Mouse (Mus musculus) cortical plate, adult 2 months (tissue): ENCODE results near the gene Mrps6. TPM values are rescaled to one million over a fixed set of nuclear protein-coding genes. Genes with fewer than 3 reads are reported as not detected.
A peak's percentile ranks its signal among the peaks of the same experiment; 100 is the strongest.

ENCODE experiments used
- H3K27ac ChIP-seq: fragments of 200-500 bp; 2 replicates; pipeline ENCODE4 v1.5.1; 2012; ENCODE audit warnings: low read length, control low read depth, inconsistent platforms; ENCODE audit not compliant: insufficient read depth
- H3K4me1 ChIP-seq: fragments of 200-500 bp; 2 replicates; pipeline ENCODE4 v1.6.1; 2011; ENCODE audit warnings: low read length; ENCODE audit not compliant: control insufficient read depth, insufficient read depth
- H3K4me3 ChIP-seq: fragments of 200-500 bp; 2 replicates; pipeline ENCODE4 v1.5.1; 2011; ENCODE audit warnings: mild to moderate bottlenecking, low read length, control low read depth; ENCODE audit not compliant: insufficient read depth
- CTCF ChIP-seq: fragments of 200-500 bp; IDR thresholded peaks from 2 replicates; pipeline ENCODE4 v1.5.1; 2011; ENCODE audit warnings: mild to moderate bottlenecking, control low read depth, low read length; ENCODE audit not compliant: insufficient read depth; ENCODE audit errors: extremely low read depth
- POLR2A ChIP-seq: fragments of 200-500 bp; IDR thresholded peaks from 2 replicates; pipeline ENCODE4 v1.6.1; 2011; ENCODE audit warnings: mild to moderate bottlenecking, low read length, control low read depth; ENCODE audit not compliant: insufficient read depth; ENCODE audit errors: extremely low read depth
- polyA plus RNA-seq: library from polyadenylated mRNA; depleted of rRNA; stranded (reverse); fragments of >200 nt; gene quantifications from 2 replicates; pipeline ENCODE4 v1.2.3, GENCODE M21; 2012; rRNA removed

The Mrps6 gene
- 50.0 and 51.8 TPM in 2 replicates for polyA plus RNA-seq

DNA sequence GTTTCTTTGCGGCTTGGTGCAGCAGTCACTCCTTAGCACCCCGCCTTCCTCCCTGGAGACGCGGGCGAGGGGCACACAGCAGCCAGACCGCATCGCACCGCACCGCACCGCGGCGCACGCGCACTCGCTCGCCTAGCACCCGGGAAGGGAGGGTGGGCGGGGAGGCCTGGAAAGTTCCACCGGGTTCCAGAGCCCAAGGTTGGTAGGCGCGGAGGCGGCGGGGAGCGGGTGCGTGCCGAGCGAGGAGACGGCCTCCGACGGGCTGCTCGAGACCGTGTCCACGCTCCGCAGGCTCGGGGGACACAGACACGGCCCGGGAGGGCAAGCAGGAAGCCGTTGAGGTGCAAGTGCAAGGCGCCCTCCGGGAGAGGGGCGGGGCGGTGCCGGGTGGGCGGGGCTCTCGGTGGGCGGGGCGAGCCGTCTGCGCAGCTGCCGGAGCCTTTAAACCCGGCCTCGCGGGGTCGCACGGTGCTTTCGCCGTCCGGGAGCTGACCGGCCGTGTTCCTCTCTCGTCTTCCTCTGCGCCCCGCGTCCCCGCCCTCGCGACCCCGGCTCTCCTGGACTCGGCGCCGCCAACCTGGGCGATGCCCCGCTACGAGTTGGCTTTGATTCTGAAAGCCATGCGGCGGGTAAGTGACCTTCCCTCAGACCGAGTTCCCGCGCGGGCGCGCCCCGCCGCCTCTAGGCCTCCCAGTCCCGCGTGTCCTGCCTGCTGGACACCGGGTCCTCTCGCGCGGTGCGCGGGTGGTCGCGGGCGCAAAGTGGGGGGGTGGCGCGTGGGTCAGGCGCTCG is at the start of gene Mrps6, which contains the start of the genes Gm49711 and Slc5a3:
Gene Mrps6 (plus strand): TSS at position 419 of the 792 bp plus-strand sequence.
Gene Gm49711 (plus strand): TSS at position 465 of the 792 bp plus-strand sequence.
Gene Slc5a3 (plus strand): TSS at position 471 of the 792 bp plus-strand sequence.
- peak; percentile 87 for TF ChIP-seq POLR2A
- TF ChIP-seq CTCF, result no peak

DNA sequence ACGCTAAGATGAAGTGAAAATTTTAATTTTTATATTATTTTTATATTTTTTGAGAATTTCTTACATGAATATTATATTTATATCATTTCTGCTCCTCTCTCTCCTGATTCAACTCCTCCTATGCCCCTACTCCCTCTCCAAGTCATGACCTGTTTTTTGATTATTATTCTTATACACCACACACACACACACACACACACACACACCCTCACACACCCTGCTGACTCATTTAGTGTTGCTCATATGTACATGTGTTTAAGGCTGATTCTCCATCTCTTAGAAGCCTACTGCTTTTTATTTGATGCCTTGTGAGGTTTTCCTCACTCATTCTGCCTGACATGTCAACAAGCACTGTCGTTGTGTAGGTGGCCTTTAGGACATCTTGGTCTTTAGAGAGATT is 48.5 kb upstream of the Mrps6 start:
- Histone ChIP-seq H3K27ac (no peak overlapping the region), H3K4me3 (no peak overlapping the region), H3K4me1 (no peaks in the 10 kb centered on the region)
- TF ChIP-seq POLR2A (no peak), CTCF (no peak)

More for the DNA sequence above, at the start of gene Mrps6, which contains the start of the genes Gm49711 and Slc5a3:
- peaks cover 5% of the 10 kb centered on the region; the same call in 1 of the 2 replicates for H3K4me1 ChIP-seq
- peak within 1 kb of the TSS; percentile 90 for H3K27ac ChIP-seq
- peak within 1 kb of the TSS; percentile 57 for H3K4me3 ChIP-seq

DNA sequence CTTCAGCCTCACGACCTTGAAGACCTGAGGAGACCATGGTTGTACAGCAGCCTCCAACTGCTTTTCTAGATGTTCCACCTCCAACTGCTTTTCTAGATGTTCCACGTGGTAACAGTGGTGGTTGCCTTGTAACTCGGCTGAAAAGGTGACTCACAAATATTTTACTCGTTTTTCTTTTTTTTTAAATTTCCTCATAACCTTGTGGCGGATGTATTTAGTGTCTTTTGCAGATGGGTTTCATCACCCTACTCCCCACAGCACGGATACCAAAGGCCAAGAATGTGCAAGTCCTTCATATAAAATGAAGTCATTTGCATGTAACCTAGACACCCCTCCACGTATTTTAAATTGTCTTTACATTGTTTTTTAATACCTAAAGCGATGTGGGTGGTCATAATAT is 41.3 kb upstream of the Mrps6 start:
- TF ChIP-seq CTCF (no peak), POLR2A (no peak)
- Histone ChIP-seq H3K4me3 (no peak overlapping the region), H3K4me1 (no peaks in the 10 kb centered on the region), H3K27ac (no peak overlapping the region)

DNA sequence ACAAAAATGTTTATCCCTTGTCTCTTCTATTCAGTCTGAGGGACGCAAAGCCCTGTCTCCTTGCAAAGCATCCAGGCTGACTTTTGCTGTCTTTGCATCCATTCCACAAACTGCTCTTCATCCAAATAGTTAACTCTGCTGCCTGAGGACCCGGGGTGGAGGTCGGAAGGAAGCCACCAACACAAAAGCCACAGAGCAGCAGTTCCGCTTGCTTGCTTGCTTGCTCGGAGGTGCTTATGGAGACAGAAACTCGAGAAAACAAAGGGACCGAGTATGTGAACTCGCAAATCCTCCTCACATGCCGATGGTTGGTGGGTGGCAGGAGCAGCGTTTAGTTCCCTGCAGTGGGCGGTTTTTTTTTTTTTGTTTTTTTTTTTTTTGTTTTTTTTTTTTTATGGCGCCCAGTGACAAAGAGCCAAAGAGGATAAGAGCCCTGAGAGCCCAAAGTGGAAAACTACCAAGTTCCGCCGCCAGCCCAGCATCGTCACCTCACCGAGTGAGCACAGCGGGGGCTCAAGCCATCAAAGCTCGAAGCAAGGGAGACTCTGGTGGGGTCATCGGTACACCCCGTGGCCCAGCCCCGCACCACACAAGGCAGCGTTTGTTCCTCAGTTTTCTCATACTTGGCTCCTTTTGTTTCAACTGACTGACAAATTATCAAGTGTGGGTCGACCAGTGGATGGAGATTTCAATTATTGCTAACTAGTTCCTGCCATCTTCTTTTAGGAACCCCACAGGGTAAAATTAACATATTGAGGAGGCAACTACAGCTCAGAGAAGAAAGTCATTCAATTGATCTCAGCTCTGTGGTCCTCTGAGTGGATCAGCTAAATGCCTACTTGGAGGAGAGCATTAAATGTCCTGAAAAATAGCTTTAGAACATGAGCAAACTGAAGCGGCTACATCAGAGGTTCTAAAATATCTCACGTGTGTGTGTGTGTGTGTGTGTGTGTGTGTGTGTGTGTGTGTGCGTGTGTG is 38.6 kb upstream of the Mrps6 start:
- no peak for TF ChIP-seq CTCF
- no peak for TF ChIP-seq POLR2A
- Histone ChIP-seq H3K4me1 (no peaks in the 10 kb centered on the region), H3K4me3 (peak overlapping the region; percentile 48), H3K27ac (no peak overlapping the region)

DNA sequence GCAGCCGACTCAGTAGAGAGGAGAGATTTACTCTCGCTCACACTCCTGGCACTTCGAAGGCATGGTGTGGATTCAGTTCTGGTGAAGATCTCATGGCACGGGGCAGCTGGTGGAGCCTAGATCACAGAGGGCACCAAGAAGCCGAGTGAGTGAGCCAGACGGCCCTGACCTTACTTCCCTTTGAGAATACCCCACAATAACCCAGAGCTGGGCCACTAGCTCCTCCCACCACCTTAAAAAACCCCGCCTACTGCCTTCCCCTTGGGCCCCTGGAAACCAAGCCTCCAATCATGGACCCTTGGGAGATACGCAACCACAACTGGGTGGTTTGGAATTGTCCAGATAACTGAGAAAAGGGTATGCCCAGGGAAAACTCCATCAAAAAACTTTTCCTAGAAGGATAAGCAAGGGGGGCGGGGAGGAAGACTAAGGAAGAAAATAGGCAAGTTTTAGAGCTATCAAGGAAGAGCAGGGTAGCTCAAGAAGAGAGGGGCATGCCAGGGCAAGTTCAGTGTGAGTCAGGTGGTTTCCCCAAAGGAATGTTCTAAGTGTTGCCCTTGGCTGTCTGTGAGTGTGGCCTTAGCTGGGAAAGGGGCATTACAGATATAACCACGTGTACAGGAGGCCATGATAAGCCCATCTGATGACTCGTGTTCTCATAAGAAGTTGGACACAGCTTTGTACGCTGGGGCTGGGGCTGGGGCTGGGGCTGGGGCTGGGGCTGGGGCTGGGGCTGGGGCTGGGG is 36.2 kb upstream of the Mrps6 start:
- TF ChIP-seq POLR2A (no peak), CTCF (no peak)

DNA sequence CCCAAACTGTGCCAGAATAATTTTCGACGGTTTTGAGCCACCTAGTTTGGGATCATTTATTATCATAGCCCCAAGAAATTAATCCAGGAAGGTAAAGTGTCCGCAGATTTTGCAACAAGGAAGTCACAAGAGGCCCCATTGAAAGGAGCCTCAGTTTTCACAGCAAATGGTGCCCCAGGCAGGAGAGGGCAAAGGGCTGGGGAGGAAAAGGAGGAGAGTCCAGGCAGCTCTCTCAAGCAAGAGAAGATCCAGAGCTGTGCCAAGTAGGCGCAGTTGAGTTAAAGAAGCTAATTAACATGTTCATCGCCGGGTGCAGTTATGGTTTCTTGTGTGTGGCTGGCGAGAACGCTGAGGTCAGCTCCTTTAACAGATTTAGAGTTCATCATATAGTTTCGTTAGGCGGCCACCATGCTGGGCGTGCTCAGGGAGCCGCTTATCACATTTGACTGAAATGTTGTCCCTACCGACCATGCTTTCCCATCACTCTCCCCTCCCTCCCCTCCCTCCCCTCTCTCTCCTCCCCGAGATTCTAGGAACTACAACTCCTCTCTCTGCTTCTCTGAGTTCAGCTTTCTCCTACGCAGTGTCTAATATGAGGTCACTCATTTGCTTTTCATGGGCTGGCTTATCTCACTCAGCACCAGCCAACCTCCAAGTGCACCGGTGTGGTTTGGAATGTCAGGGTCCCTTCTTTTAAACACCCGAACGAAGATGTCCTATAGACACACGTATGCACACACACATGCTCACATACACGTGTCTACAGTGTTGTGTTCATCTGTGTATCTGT is 35.4 kb upstream of the Mrps6 start:
- Histone ChIP-seq H3K4me1 (no peaks in the 10 kb centered on the region), H3K27ac (no peak overlapping the region), H3K4me3 (no peak overlapping the region)
- no peak for TF ChIP-seq POLR2A
- TF ChIP-seq CTCF, result no peak

More for the DNA sequence above, 36.2 kb upstream of the Mrps6 start:
- Histone ChIP-seq H3K4me1 (no peaks in the 10 kb centered on the region), H3K4me3 (no peak overlapping the region), H3K27ac (no peak overlapping the region)

DNA sequence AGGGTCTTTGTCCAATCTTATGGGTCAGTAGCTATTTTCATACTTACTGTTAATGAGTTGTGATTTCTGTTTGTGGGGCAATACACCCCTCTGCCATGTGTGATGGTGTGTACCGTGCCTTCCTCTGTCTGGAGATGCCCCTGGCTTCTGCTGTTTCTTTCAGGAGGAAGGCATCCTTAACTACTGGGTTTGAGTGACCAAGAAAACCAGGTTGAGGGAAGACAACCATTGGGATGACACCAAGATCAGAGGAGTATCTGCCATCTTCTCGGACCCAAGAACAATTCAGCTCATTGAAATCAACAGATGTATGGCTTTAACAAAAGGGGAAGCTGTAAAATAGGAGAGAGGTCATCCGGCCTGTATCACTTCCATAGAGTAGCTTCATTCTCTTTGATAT is 24.8 kb upstream of the Mrps6 start:
- TF ChIP-seq CTCF (no peak), POLR2A (no peak)

DNA sequence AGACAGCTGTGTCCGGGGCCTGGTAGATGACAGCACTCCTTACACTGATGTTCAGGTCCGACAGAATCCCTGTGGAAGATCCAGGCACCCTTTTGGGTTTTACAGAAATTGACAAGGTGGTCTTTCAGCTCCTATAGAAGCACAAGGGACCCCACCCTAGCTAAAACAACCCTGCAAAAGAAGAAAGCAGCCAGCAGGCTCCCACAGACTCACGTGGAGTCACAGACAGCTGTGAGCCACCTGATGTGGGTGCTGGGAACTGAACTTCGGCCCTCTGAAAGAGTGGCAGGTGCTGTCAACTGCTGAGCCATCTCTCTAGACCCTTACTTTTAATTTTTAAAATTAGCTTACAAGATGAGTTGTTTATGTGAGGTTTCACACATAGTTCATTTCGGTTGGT is 23.4 kb upstream of the Mrps6 start:
- no peak overlapping the region for H3K4me3 ChIP-seq
- H3K27ac ChIP-seq, result no peak overlapping the region
- TF ChIP-seq POLR2A (no peak), CTCF (no peak)
- no peaks in the 10 kb centered on the region for H3K4me1 ChIP-seq

More for the DNA sequence above, 24.8 kb upstream of the Mrps6 start:
- H3K4me3 ChIP-seq, result no peak overlapping the region
- no peak overlapping the region for H3K27ac ChIP-seq
- no peaks in the 10 kb centered on the region for H3K4me1 ChIP-seq

DNA sequence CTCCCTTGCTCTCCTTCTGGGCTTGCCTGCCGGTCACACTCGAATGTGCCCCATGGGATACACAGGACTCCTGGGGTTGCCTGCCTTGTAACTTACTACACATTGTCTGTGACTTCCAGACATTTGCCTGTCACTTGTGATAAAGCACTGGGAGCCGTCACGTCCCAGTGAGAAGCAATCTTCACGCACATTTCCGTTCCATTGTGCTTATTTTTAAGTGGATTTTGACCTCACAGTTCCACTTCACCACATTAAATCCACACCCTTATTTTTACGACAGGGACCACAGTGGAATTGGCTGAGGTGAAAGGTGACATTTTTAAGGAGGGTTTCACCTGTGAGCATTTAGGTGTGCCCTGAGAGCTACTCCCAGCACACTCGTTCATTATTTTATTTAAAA is 21.4 kb upstream of the Mrps6 start:
- no peak overlapping the region for H3K4me3 ChIP-seq
- H3K27ac ChIP-seq, result no peak overlapping the region
- no peaks in the 10 kb centered on the region for H3K4me1 ChIP-seq
- no peak for TF ChIP-seq POLR2A
- TF ChIP-seq CTCF, result no peak
